Mouse (Mus musculus) c-Kit-negative CD71-positive TER-119-positive erythroid progenitor cells, embryonic 14.5 days (primary cell): ENCODE data around the gene Srsf5.

Experiments used
- DNase-seq: peaks from one replicate; pipeline ENCODE4 v3.0.0-alpha.2; 2013; ENCODE audit warnings: low read depth, low spot score

Srsf5 gene

DNA sequence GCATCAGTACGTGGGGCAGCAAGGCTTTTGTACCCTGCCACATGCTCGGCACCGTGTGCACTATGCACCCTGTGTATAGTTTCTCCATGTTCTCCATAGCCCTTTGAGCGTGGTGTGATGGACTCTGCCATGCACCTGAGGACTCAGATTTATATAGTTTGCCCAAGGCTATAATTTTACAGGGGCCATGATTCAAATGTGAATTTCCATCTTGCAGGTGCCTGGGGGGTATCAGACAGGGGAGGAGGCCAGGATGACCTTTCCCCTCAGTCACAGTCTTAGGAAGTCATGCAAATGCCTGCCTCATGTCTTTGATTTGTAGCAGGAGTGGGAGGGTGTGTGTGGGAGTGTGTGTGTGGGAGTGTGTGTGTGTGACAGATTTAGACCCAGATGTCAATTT lies 52.3 kb downstream of the Srsf5 start:
- no peak for DNase-seq

DNA sequence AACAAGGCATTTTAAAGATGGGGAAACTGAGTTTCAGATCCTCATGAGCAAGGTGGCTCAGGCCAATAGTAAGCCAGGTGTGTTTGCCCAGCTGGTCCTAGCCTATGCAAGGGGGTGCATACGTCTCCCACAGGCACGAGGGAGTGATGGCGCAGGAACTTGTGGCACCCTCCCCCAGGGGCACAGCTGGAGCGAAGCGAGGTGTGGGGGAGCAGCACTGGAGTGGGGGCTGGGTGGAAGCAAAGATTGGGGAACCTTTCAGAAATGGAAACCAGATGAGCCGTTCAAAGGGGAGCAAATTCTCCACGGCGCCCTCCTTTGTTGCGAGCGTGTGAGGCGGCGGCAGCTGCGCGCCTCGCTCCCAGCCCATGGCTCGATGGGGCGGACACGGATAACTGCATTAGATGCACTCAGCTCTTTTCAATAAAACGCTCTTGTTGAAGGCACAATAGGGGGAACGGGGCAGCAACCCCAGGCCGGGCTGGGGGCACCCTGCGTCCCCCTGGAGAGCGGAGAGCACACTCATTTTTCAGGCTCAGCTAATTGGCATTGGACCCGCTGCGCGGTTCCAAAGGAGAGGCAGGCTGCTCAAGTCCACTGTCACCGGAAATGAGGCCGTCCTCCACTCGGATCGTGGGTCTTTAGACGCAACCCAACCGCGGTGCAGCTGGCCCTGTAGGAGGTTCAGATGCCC lies 53.4 kb downstream of the Srsf5 start:
- DNase-seq: no peak
